22 mouse cellular contexts compared by ENCODE assay signal in genomic region chr13:89918814-89919481, GRCm38 (mm10).
DNase-seq lines count a peak whose midpoint lies in the region; ATAC-seq and TF ChIP-seq lines count a peak whose summit lies in the region.
"Had no signal": no experiment of that assay in that cellular context is flagged by ENCODE, and none has a peak within 500 bp of the region (broad histone marks: within the 10 kb centered on the region; RNA-seq: fewer than 3 reads in every experiment).

No protein-coding gene starts in this region.

- H3K9ac ChIP-seq in kidney, embryonic 14.5 days (ENCODE audit: low read depth, low read length) = no peak overlapping the region
- H3K9ac ChIP-seq in kidney, embryonic 15.5 days = no peak overlapping the region
- H3K9ac ChIP-seq in kidney, embryonic 16.5 days (replicated peaks; ENCODE audit: low read length) = no peak overlapping the region
- no peak overlapping the region for H3K9ac ChIP-seq in kidney, postnatal 0 days (ENCODE audit: low read depth, low read length)

- ATAC-seq in kidney, embryonic 14.5 days (ENCODE audit: low FRiP score, low TSS enrichment) = peak; percentile 74
- peak; percentile 60 for ATAC-seq in kidney, embryonic 15.5 days (replicated peaks; ENCODE audit: low FRiP score)
- ATAC-seq in kidney, embryonic 16.5 days (ENCODE audit: low FRiP score, low TSS enrichment) = peak; percentile 70; the same call in 1 of the 2 replicates
- peak; percentile 49; the same call in 1 of the 2 replicates for ATAC-seq in kidney, postnatal 0 days (replicated peaks; ENCODE audit: low FRiP score, low read depth)
- ATAC-seq: activated CD4-positive, CD25-positive, alpha-beta regulatory T cell, adult 4 months; CD4-positive, CD25-positive, alpha-beta regulatory T cell, adult 4 months; Patski had no signal

- WGBS in kidney, embryonic 14.5 days = 61% methylated on average over 3 of the region's 3 CpGs
- WGBS in kidney, embryonic 15.5 days = 54% methylated on average over 3 of the region's 3 CpGs
- WGBS in kidney, embryonic 16.5 days = 53% methylated on average over 3 of the region's 3 CpGs
- 46% methylated on average over 3 of the region's 3 CpGs for WGBS in kidney, postnatal 0 days

- DNase-seq in kidney, adult 11 months = no peak
- DNase-seq in kidney, adult 18-20 months = no peak
- no peak for DNase-seq in kidney, postnatal 10 days
- peak; percentile 51 for DNase-seq in kidney, postnatal 0 days (ENCODE audit: low spot score)
- DNase-seq in kidney, postnatal 36 days = no peak
- DNase-seq: adrenal gland, adult 2 months; adrenal gland, adult 8-10 months; adrenal gland, postnatal 10 days; adrenal gland, postnatal 14 days; adrenal gland, postnatal 25 days; adrenal gland, postnatal 36 days; B cell, adult 2 months; cerebellum, adult 11 months; cerebellum, adult 11-12 months had no signal

- no peak for TF ChIP-seq CTCF in kidney, postnatal 0 days (IDR thresholded peaks at IDR 0.05; ENCODE audit: low read depth)

- no peaks in the 10 kb centered on the region for H3K36me3 ChIP-seq in kidney, embryonic 14.5 days (ENCODE audit: control insufficient read depth, insufficient read depth, low read length)
- no peaks in the 10 kb centered on the region for H3K36me3 ChIP-seq in kidney, embryonic 15.5 days
- no peaks in the 10 kb centered on the region for H3K36me3 ChIP-seq in kidney, embryonic 16.5 days (ENCODE audit: insufficient read depth, low read length)
- no peaks in the 10 kb centered on the region for H3K36me3 ChIP-seq in kidney, postnatal 0 days (ENCODE audit: insufficient read depth, low read length)
- H3K36me3 ChIP-seq: G1E had no signal

- H3K27ac ChIP-seq in kidney, embryonic 14.5 days (ENCODE audit: low read depth, low read length) = no peak overlapping the region
- no peak overlapping the region for H3K27ac ChIP-seq in kidney, embryonic 15.5 days
- H3K27ac ChIP-seq in kidney, embryonic 16.5 days (ENCODE audit: low read length) = no peak overlapping the region
- H3K27ac ChIP-seq in kidney, postnatal 0 days = no peak overlapping the region

- no peaks in the 10 kb centered on the region for H3K4me1 ChIP-seq in kidney, embryonic 14.5 days (ENCODE audit: control insufficient read depth, insufficient read depth, low read length)
- no peaks in the 10 kb centered on the region for H3K4me1 ChIP-seq in kidney, embryonic 15.5 days
- 0 out of 2 replicates have a peak, but pooled peaks cover 4% of the 10 kb centered on the region for H3K4me1 ChIP-seq in kidney, embryonic 16.5 days (ENCODE audit: insufficient read depth, low read length)
- no peaks in the 10 kb centered on the region for H3K4me1 ChIP-seq in kidney, postnatal 0 days (replicated peaks; ENCODE audit: insufficient read depth, low read length)

- H3K27me3 ChIP-seq in kidney, embryonic 14.5 days (ENCODE audit: control insufficient read depth, insufficient read depth, low read length) = no peaks in the 10 kb centered on the region
- H3K27me3 ChIP-seq in kidney, embryonic 15.5 days = no peaks in the 10 kb centered on the region
- H3K27me3 ChIP-seq in kidney, embryonic 16.5 days (ENCODE audit: insufficient read depth, low read length) = no peaks in the 10 kb centered on the region
- no peaks in the 10 kb centered on the region for H3K27me3 ChIP-seq in kidney, postnatal 0 days (ENCODE audit: insufficient read depth, low read length)
- H3K27me3 ChIP-seq: CH12.LX, Patski had no signal

- no peak overlapping the region for H3K4me2 ChIP-seq in kidney, embryonic 14.5 days (replicated peaks; ENCODE audit: low read depth, low read length)
- no peak overlapping the region for H3K4me2 ChIP-seq in kidney, embryonic 15.5 days
- H3K4me2 ChIP-seq in kidney, embryonic 16.5 days (replicated peaks; ENCODE audit: low read depth, low read length) = no peak overlapping the region
- H3K4me2 ChIP-seq in kidney, postnatal 0 days (ENCODE audit: low read length) = no peak overlapping the region

- no peaks in the 10 kb centered on the region for H3K9me3 ChIP-seq in kidney, embryonic 14.5 days (ENCODE audit: control insufficient read depth, low read length)
- H3K9me3 ChIP-seq in kidney, embryonic 15.5 days (replicated peaks) = no peaks in the 10 kb centered on the region
- no peaks in the 10 kb centered on the region for H3K9me3 ChIP-seq in kidney, embryonic 16.5 days (ENCODE audit: low read length)
- no peaks in the 10 kb centered on the region for H3K9me3 ChIP-seq in kidney, postnatal 0 days (replicated peaks; ENCODE audit: low read length)
- H3K9me3 ChIP-seq: G1E had no signal

- H3K4me3 ChIP-seq in kidney, embryonic 14.5 days (ENCODE audit: low read length) = no peak overlapping the region
- H3K4me3 ChIP-seq in kidney, embryonic 15.5 days (replicated peaks) = no peak overlapping the region
- no peak overlapping the region for H3K4me3 ChIP-seq in kidney, embryonic 16.5 days (ENCODE audit: low read length)
- no peak overlapping the region for H3K4me3 ChIP-seq in kidney, postnatal 0 days (replicated peaks; ENCODE audit: low read depth, low read length)
